Mouse (Mus musculus) embryonic stem cell, embryonic (primary cell): ENCODE measurements at regions not wholly inside any gene's neighbourhood (a gene's known extent, or its start where the extent isn't known, plus 50 kb on each side); places are given as distances from the start of the nearest gene placed in this dataset.

Experiments used
- CTCF ChIA-PET, 4 experiments: fragments of 300-600 bp in 2 of 4; fragments of 350-600 bp in 2 of 4; sonication (Branson Sonifier 250); formaldehyde crosslinking; loops; one replicate each; lab custom pipeline; 2022; ENCODE audit warnings: inconsistent platforms in 2 of 4; lab: Charles Lee
- POLR2A ChIA-PET, 4 experiments: fragments of 300-600 bp in 2 of 4; fragments of 350-600 bp in 2 of 4; sonication (Branson Sonifier 250); formaldehyde crosslinking; loops; one replicate each; lab custom pipeline; 2022; ENCODE audit warnings: antibody characterized with exemption in 4 of 4, inconsistent platforms in 1 of 4; lab: Charles Lee

DNA sequence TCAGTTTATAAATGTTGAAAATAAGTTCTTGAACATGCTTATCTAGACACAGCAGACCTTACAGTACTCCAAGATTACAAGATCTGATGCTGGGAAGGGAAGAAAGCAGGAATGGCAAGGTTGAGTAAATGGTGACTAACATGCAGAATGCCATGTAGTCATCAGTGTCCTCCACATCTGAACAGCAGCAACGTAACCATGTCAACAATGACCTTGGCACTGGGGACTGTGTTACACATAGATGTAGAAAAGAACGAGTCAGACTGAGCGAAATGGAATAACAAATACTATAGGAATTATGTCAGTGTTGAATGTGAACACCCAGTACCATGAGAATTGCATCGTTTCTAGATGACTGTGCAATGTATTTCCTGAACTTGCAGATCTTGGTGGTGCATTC, 936.5 kb upstream of the Gm7489 start:
- ChIA-PET POLR2A (interaction anchor here in 1 of 4 experiments (1.1 kb wide), 1 partner anchor 20 kb away, joined by 3 read pairs; no protein-coding TSS in a partner anchor), CTCF (no interaction called here)

DNA sequence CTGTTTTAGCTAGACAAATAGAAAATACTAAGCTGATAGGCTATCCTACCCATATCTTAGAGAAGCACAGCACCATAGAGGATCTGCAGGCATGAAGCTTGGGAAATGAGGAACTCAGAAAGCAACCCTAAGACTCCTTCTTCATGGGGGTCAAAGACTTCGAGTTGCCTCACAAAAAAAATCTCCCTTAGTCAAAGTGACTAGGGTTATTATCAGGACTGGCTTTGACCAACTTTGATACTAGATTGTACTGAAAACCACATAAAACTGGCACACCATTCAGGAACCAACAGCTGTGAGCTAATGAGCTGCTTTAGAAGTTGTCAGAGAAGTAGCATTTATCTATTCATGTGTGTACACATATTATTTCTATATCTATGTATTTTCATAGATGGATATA, 931.2 kb upstream of the Gm7489 start:
- ChIA-PET CTCF (no interaction called here), POLR2A (no interaction called here)

- POLR2A ChIA-PET: no interaction called here
- CTCF ChIA-PET: no interaction called here
These were observed 929.8 kb upstream of the Gm7489 start for GRCm38 (mm10) chr15:52954715-52955593.

GRCm38 (mm10) chr15:52959711-52960110, 925.0 kb upstream of the Gm7489 start:
- ChIA-PET CTCF (no interaction called here), POLR2A (no interaction called here)

DNA sequence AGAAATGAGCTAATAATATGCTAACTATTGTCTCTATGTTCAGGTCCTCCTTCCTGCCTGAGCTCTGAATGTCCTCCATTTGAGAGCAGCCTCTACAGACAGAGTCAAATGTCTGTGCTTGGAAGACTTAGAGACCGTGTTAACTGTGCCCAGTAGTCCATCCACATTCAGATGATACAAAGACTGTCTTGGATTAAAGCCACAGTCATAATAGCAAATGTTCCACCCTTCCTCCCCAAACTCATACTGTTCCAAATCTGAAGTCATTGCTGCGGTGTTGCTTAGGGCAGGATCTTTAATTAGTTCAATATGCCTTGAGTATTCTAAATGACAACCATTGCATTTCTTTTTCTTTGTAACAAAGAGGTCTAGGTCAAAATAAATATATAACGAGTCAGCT, 923.2 kb upstream of the Gm7489 start:
- ChIA-PET CTCF (no interaction called here), POLR2A (no interaction called here)

DNA sequence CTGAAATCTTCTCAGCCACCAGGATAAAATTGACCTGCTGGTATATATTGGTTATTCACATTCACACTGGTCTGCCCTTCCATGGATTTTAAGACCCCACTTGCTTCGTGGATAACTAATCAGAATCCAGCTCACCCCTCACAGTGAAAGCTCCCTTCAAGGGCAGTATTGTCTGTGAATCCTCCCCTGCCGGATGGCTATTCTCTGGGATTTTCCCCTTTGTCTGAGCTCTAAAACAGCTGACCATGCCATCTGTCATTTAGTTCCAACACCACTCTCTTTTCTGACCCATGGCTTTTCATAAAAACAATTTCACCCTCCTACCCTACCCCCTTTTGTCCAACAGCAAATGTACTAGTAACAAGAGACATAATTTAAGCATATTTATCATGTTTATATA, 920.8 kb upstream of the Gm7489 start:
- POLR2A ChIA-PET: no interaction called here
- CTCF ChIA-PET: no interaction called here

- POLR2A ChIA-PET: interaction anchor here in 1 of 4 experiments (0.7 to 1.1 kb wide), 2 partner anchors 12 to 318 kb away, joined by 3 read pairs; no protein-coding TSS in a partner anchor
- CTCF ChIA-PET: no interaction called here
These were observed 920.3 kb upstream of the Gm7489 start for GRCm38 (mm10) chr15:52964403-52964802.

DNA sequence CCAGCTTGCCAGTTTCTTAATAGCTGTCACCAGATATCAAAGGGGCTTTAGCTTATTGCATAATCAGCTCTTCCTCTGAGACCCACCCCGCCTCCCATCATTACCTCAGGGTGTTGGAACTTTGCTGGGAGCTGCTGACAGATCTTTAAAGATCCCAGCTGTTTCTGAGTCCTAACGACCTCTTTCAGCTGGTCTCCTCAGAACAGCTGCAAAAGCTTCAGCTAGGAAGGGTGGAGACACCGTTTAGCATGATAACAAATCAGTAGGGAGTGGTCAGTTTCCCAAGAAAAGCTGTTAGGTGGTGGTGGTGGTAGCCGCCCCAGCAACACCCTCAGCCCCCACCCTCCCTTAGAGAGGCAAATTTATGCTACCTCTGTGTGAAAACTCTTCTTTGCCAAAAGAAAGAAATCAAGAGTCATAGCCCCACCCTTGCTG, 916.9 kb upstream of the Gm7489 start:
- CTCF ChIA-PET: no interaction called here
- POLR2A ChIA-PET: interaction anchor here in 2 of 4 experiments (0.9 to 1.4 kb wide), 7 partner anchors 9 to 379 kb away, joined by 3 to 4 read pairs (median 3); no protein-coding TSS in a partner anchor

DNA sequence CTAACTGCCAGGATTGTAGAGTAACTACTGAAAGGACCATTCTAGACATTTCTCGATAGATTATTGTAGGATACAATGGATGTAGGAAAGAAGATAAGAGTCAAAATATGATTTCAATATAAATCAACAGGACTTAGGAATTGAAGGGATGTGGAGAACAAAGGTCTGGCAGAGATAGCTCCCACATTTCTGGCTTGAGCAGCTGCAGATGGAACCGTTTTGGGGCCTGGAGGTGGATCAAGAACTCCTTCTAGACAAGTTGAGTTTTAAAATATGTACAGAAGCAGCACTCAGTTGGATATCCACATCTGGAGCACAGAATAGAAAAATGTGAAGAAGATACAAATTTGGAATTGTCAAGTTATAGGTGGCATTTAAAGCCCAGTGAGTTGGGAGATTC, 901.9 kb upstream of the Gm7489 start:
- POLR2A ChIA-PET: no interaction called here
- CTCF ChIA-PET: no interaction called here

GRCm38 (mm10) chr15:52990580-52990979, 894.1 kb upstream of the Gm7489 start:
- ChIA-PET POLR2A (no interaction called here), CTCF (no interaction called here)

GRCm38 (mm10) chr15:52994351-52994750, 890.4 kb upstream of the Gm7489 start:
- CTCF ChIA-PET: no interaction called here
- POLR2A ChIA-PET: interaction anchor here in 2 of 4 experiments (0.7 to 1.0 kb wide), 2 partner anchors 172 to 182 kb away, joined by 3 to 5 read pairs; no protein-coding TSS in a partner anchor

DNA sequence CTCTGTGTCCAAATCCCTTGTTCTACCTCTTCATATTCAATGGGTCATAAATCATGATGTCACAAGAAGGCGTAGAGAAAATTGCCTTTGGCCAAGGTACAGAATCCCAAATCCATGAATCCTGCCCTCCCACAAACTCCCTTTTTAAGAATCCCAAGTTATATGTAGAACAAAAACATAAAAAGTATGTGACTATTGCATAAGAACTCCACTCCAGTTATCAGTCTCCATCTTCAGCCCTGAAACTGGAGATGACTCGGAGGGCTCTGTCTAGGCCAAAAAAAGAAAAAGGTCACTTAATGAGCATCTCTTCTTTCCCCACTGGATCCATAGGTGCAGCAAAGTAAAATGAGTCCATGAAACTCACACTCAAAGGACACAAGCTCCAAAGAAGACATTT, 885.5 kb upstream of the Gm7489 start:
- POLR2A ChIA-PET: no interaction called here

GRCm38 (mm10) chr15:52999776-53000175, 884.9 kb upstream of the Gm7489 start:
- ChIA-PET CTCF (no interaction called here), POLR2A (no interaction called here)

More for the DNA sequence above, 885.5 kb upstream of the Gm7489 start:
- CTCF ChIA-PET: no interaction called here

DNA sequence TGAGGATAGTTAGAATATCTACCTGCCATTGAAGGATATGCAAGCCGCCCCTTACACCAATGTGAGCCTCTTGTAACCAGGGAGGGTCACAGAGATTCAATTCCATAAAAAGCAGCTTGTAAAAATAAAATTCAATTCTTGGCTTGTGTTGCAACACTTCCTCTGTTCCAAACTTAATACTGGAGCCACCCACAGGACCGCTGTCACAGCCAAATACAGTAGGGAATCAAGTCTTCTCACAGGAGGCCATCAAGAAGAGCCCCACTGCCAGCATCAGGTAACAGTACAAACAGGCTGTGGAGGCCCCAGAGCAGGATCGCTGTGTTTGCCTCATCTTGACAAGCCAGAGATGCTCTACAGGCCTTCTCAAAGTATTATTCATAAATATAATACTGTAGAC, 883.3 kb upstream of the Gm7489 start:
- CTCF ChIA-PET: no interaction called here
- POLR2A ChIA-PET: no interaction called here

DNA sequence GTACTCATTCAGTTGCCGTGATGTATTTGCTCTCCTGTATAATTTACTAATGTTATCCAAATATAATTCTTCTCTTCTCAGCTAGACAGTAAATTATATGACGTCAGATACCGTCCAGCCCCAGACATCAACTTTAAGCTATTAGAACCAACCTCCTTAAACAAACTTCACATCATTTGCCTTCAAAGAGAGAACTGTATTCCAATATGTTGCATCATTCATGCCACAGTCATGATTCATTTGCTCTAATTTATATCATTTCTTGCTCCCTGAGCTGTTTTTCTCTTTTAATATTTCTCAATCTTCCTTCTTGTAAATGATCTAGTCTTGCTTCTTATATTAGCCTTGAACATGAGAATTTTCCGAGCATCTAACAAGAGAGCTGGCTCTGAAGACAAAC, 882.7 kb upstream of the Gm7489 start:
- ChIA-PET CTCF (no interaction called here), POLR2A (no interaction called here)

DNA sequence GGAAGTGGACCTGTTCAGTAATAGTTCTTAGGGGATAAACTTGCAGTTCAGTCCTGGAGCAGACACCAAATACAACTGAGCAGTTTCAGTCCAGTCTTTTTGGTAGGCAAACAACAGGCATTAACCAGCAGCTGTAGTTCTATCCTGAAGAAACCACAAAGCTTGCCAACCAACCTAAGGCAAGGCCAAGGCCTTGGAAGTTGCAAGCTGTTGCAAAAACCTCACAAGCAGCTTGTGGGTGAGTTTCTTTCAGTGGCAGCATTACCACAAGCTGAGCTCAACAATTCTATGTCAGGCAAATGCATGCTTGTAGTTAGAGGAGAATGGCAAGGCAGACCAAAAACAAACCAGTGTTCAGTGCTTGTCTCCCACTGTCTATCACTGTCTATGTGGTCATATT, 880.6 kb upstream of the Gm7489 start:
- CTCF ChIA-PET: no interaction called here
- POLR2A ChIA-PET: no interaction called here

GRCm38 (mm10) chr15:53006844-53007243, 877.9 kb upstream of the Gm7489 start:
- ChIA-PET POLR2A (no interaction called here), CTCF (no interaction called here)

DNA sequence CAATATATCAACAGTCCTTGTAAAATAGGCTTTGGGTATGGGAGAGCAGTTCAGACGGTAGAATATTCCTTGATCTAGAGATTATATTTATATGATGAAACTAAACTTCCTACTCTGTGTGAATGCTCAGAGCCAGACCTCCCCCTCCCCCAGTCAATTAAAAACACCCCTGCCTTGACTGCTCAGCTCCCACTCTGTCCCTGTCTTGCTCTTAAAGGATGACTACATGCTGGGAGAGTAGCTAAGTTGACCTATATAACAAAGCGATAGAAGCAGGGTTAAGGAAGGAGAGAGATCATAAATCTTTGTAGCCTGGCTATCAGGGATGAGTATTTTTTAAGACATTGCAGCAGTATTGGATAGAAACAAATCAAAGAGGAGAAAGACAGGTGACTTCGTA, 875.4 kb upstream of the Gm7489 start:
- CTCF ChIA-PET: no interaction called here
- POLR2A ChIA-PET: no interaction called here
